Comparison of ENCODE assay signal across 15 mouse cellular contexts in genomic region chr6:64274319-64275114, GRCm38 (mm10).
"Had no signal": no experiment of that assay in that cellular context is flagged by ENCODE, and none has a peak within 500 bp of the region (broad histone marks: within the 10 kb centered on the region; RNA-seq: fewer than 3 reads in every experiment).

No protein-coding gene starts in this region.

- H3K27me3 ChIP-seq: limb, embryonic 13.5 days; midbrain, embryonic 13.5 days; neural tube, embryonic 15.5 days; stomach, embryonic 15.5 days had no signal

- DNase-seq: kidney, postnatal 36 days; layer of hippocampus, adult 9-11 months; layer of hippocampus, postnatal 36 days; left cerebral cortex, postnatal 4 days; lung, adult 18-20 months; right cerebral cortex, postnatal 14 days; thymus, adult 2 months; thymus, postnatal 36 days had no signal

- H3K4me2 ChIP-seq: limb, embryonic 13.5 days; midbrain, embryonic 13.5 days; neural tube, embryonic 15.5 days; stomach, embryonic 15.5 days had no signal

- ATAC-seq: midbrain, embryonic 13.5 days had no signal

- H3K4me3 ChIP-seq: limb, embryonic 13.5 days; midbrain, embryonic 13.5 days; myocyte; neural tube, embryonic 15.5 days; stomach, embryonic 15.5 days had no signal

- H3K36me3 ChIP-seq: limb, embryonic 13.5 days; midbrain, embryonic 13.5 days; neural tube, embryonic 15.5 days; stomach, embryonic 15.5 days had no signal

- H3K4me1 ChIP-seq: limb, embryonic 13.5 days; midbrain, embryonic 13.5 days; neural tube, embryonic 15.5 days; stomach, embryonic 15.5 days had no signal

- H3K27ac ChIP-seq: kidney, postnatal 0 days; limb, embryonic 13.5 days; liver, embryonic 14.5 days; midbrain, embryonic 13.5 days; neural tube, embryonic 15.5 days; stomach, embryonic 15.5 days had no signal

- H3K9me3 ChIP-seq: limb, embryonic 13.5 days; midbrain, embryonic 13.5 days; neural tube, embryonic 15.5 days; stomach, embryonic 15.5 days had no signal

- H3K9ac ChIP-seq: limb, embryonic 13.5 days; liver, embryonic 14.5 days; midbrain, embryonic 13.5 days; neural tube, embryonic 15.5 days; stomach, embryonic 15.5 days had no signal
